Mouse (Mus musculus) heart, adult 8-10 months (tissue): ENCODE data around the gene Dmc1. TPM values are rescaled to one million over a fixed set of nuclear protein-coding genes. Genes with fewer than 3 reads are reported as not detected.

Source experiments
- DNase-seq: peaks from one replicate; pipeline ENCODE4 v3.0.0; 2022; ENCODE audit warnings: low spot score
- microRNA-seq: library from miRNA; unstranded; fragments of <30 nt; microRNA quantifications from one replicate; pipeline ENCODE4 v1.2.0, GENCODE M21; 2022
- total RNA-seq, 4 experiments: library from RNA; stranded (reverse); gene quantifications; 2 replicates each; pipeline ENCODE4 v1.2.4; 2022

Dmc1 gene
- total RNA-seq, 4 experiments from 2014 or later = 0.28 TPM; not detected in 3

GRCm38 (mm10) chr15:79511553-79512320, 93.2 kb downstream of the Dmc1 start:
- DNase-seq = peak; percentile 74

Small RNA genes lying within 50 kb of the gene (microRNA-seq; reads per million reads assigned to microRNA genes)
- gene Gm27903 = not detected

Other genes with a start within 250 kb of the Dmc1 start
- gene Tmem184b, start 201.5 kb downstream of the Dmc1 start, total RNA-seq = 10 to 100 TPM; 34.6 to 46.1 (median 39.0) TPM
- gene Csnk1e, start 149.5 kb downstream of the Dmc1 start, total RNA-seq = 10 to 100 TPM; 49.3 to 64.6 (median 56.6) TPM
- gene Kcnj4, start 99.9 kb downstream of the Dmc1 start, total RNA-seq = 1 to 10 TPM in 3 of 4 experiments, under 1 TPM in 1; 0.92 to 1.6 (median 1.4) TPM
- 1 to 10 TPM; 4.3 to 5.2 (median 4.5) TPM for gene Kdelr3, start 88.7 kb downstream of the Dmc1 start, total RNA-seq
- gene Ddx17, start 58.4 kb downstream of the Dmc1 start, total RNA-seq = 10 to 100 TPM; 67.0 to 82.8 (median 74.6) TPM
- under 1 TPM; 0.37 to 0.82 (median 0.63) TPM for gene Fam227a, start 53.8 kb upstream of the Dmc1 start, total RNA-seq
- gene Cby1, start 54.1 kb upstream of the Dmc1 start, total RNA-seq = 10 to 100 TPM; 16.1 to 24.6 (median 19.7) TPM
- gene Tomm22, start 65.8 kb upstream of the Dmc1 start, total RNA-seq = 100 to 1,000 TPM; 103 to 122 (median 108) TPM
- 10 to 100 TPM; 19.7 to 28.9 (median 23.3) TPM for gene Josd1, start 82.8 kb upstream of the Dmc1 start, total RNA-seq
- gene Gtpbp1, start 85.7 kb upstream of the Dmc1 start, total RNA-seq = 10 to 100 TPM; 24.8 to 31.0 (median 29.0) TPM
- gene Sun2, start 137.4 kb upstream of the Dmc1 start, total RNA-seq = 10 to 100 TPM; 83.8 to 98.3 (median 94.7) TPM
- gene Dnal4, start 172.7 kb upstream of the Dmc1 start, total RNA-seq = 10 to 100 TPM; 21.0 to 25.3 (median 21.7) TPM
- 1 to 10 TPM; 1.3 to 2.0 (median 1.8) TPM for gene Nptxr, start 199.7 kb upstream of the Dmc1 start, total RNA-seq
- under 1 TPM in 3 of 4 experiments, not detected in 1; 0.33 to 0.69 (median 0.47) TPM for gene Npcd, start 229.1 kb upstream of the Dmc1 start, total RNA-seq
- gene Cbx6, start 229.6 kb upstream of the Dmc1 start, total RNA-seq = 10 to 100 TPM; 15.5 to 20.3 (median 18.9) TPM